Mouse (Mus musculus) stomach, embryonic 14.5 days (tissue): ENCODE data around the gene Ehmt2. TPM values are rescaled to one million over a fixed set of nuclear protein-coding genes. Genes with fewer than 3 reads are reported as not detected.

Experiments
- ATAC-seq: fragments of 200-750 bp; cut with Nextera tagmentation; 2 replicates; pipeline ENCODE4 v1.8.0; 2017; ENCODE audit warnings: low read depth, moderate TSS enrichment; ENCODE audit not compliant: insufficient number of reproducible peaks, insufficient read depth, low FRiP score
- H3K27ac ChIP-seq: fragments of 300-500 bp; sonication (generic); 2 replicates; pipeline ENCODE4 v1.5.1; 2014; ENCODE audit warnings: mild to moderate bottlenecking, low read length, moderate library complexity, mixed read lengths
- H3K27me3 ChIP-seq: fragments of 300-500 bp; sonication (generic); 2 replicates; pipeline ENCODE4 v1.6.1; 2014; ENCODE audit warnings: low read length, control low read depth, mixed read lengths; ENCODE audit not compliant: control insufficient read depth, insufficient read depth
- H3K36me3 ChIP-seq: fragments of 300-500 bp; sonication (generic); 2 replicates; pipeline ENCODE4 v1.6.1; 2014; ENCODE audit warnings: mild to moderate bottlenecking, control low read depth, low read length, moderate library complexity, mixed read lengths; ENCODE audit not compliant: control insufficient read depth, insufficient read depth
- H3K4me1 ChIP-seq: fragments of 300-500 bp; sonication (generic); 2 replicates; pipeline ENCODE4 v1.6.1; 2014; ENCODE audit warnings: low read length, control low read depth, mixed read lengths; ENCODE audit not compliant: control insufficient read depth, insufficient read depth
- H3K4me2 ChIP-seq: fragments of 300-500 bp; sonication (generic); replicated peaks from 2 replicates; pipeline ENCODE4 v1.6.1; 2014; ENCODE audit warnings: low read depth, low read length, control low read depth
- H3K4me3 ChIP-seq: fragments of 300-500 bp; sonication (generic); 2 replicates; pipeline ENCODE4 v1.5.1; 2014; ENCODE audit warnings: low read depth, low read length, control low read depth
- H3K9ac ChIP-seq: fragments of 300-500 bp; sonication (generic); replicated peaks from 2 replicates; pipeline ENCODE4 v1.6.1; 2014; ENCODE audit warnings: low read depth, mild to moderate bottlenecking, control low read depth, low read length, moderate library complexity, mixed read lengths
- H3K9me3 ChIP-seq: fragments of 300-500 bp; sonication (generic); 2 replicates; pipeline ENCODE4 v1.6.1; 2016; ENCODE audit warnings: low read depth, low read length, control low read depth; ENCODE audit not compliant: control insufficient read depth
- WGBS: fragments of 180-500 bp; shearing (Covaris S2); extraction: QIAGEN DNeasy Blood & Tissue Kit; methylation state at CpG from one replicate; pipeline ENCODE4 v1.1.7; 2014; 5-methylcytosine and 5-hydroxymethylcytosine counted together
- polyA plus RNA-seq: library from polyadenylated mRNA; unstranded; fragments of >200 nt; fragmentation: Nextera tagmentation; extraction: Ambion mirVana; gene quantifications from 2 replicates; pipeline ENCODE4 v1.2.1, GENCODE M21; 2014

Ehmt2 gene
- polyA plus RNA-seq, 1 experiment from 2014 or later, result 79.4 TPM

- ATAC-seq, result no peak
- 82% methylated on average over 6 of the region's 6 CpGs for WGBS
Observed at GRCm38 (mm10) chr17:34884704-34885103, 13.6 kb upstream of the Ehmt2 start.

GRCm38 (mm10) chr17:34885615-34886014, 12.7 kb upstream of the Ehmt2 start:
- no peak for ATAC-seq
- H3K27ac ChIP-seq, result no peak overlapping the region

More at GRCm38 (mm10) chr17:34884704-34885103, 13.6 kb upstream of the Ehmt2 start:
- Histone ChIP-seq H3K4me3 (no peak overlapping the region), H3K27me3 (no peaks in the 10 kb centered on the region), H3K4me2 (no peak overlapping the region), H3K4me1 (no peaks in the 10 kb centered on the region), H3K36me3 (no peaks in the 10 kb centered on the region), H3K27ac (no peak overlapping the region), H3K9ac (no peak overlapping the region), H3K9me3 (no peaks in the 10 kb centered on the region)

GRCm38 (mm10) chr17:34887942-34888341, 10.3 kb upstream of the Ehmt2 start:
- ATAC-seq, result no peak
- no peak overlapping the region for H3K27ac ChIP-seq
- H3K9me3 ChIP-seq, result no peaks in the 10 kb centered on the region
- H3K36me3 ChIP-seq, result no peaks in the 10 kb centered on the region
- H3K4me1 ChIP-seq, result no peaks in the 10 kb centered on the region
- no peak overlapping the region for H3K9ac ChIP-seq
- no peak overlapping the region for H3K4me3 ChIP-seq
- no peaks in the 10 kb centered on the region for H3K27me3 ChIP-seq
- 83% methylated on average over 5 of the region's 5 CpGs for WGBS
- H3K4me2 ChIP-seq, result no peak overlapping the region

More at GRCm38 (mm10) chr17:34885615-34886014, 12.7 kb upstream of the Ehmt2 start:
- no peak overlapping the region for H3K4me2 ChIP-seq
- H3K4me1 ChIP-seq, result no peaks in the 10 kb centered on the region
- H3K9ac ChIP-seq, result no peak overlapping the region
- no peak overlapping the region for H3K4me3 ChIP-seq
- no peaks in the 10 kb centered on the region for H3K9me3 ChIP-seq
- H3K27me3 ChIP-seq, result no peaks in the 10 kb centered on the region
- 78% methylated on average over 3 of the region's 3 CpGs for WGBS
- H3K36me3 ChIP-seq, result no peaks in the 10 kb centered on the region

- no peak overlapping the region for H3K27ac ChIP-seq
- no peaks in the 10 kb centered on the region for H3K36me3 ChIP-seq
- H3K4me2 ChIP-seq, result no peak overlapping the region
- H3K9me3 ChIP-seq, result no peaks in the 10 kb centered on the region
- H3K4me1 ChIP-seq, result peaks cover 7% of the 10 kb centered on the region
- no peak for ATAC-seq
- no peaks in the 10 kb centered on the region for H3K27me3 ChIP-seq
- H3K4me3 ChIP-seq, result no peak overlapping the region
- H3K9ac ChIP-seq, result no peak overlapping the region
- 83% methylated on average over 12 of the region's 12 CpGs for WGBS
Observed at GRCm38 (mm10) chr17:34890074-34890743, 8.1 kb upstream of the Ehmt2 start.

- no peak overlapping the region for H3K4me2 ChIP-seq
- H3K9ac ChIP-seq, result no peak overlapping the region
- H3K36me3 ChIP-seq, result no peaks in the 10 kb centered on the region; the same call in 1 of the 2 replicates
- 97% methylated on average over 2 of the region's 2 CpGs for WGBS
- no peak for ATAC-seq
- no peak overlapping the region for H3K27ac ChIP-seq
- no peaks in the 10 kb centered on the region for H3K9me3 ChIP-seq
- H3K4me3 ChIP-seq, result no peak overlapping the region
- no peaks in the 10 kb centered on the region for H3K27me3 ChIP-seq
- peaks cover 14% of the 10 kb centered on the region for H3K4me1 ChIP-seq
Observed at GRCm38 (mm10) chr17:34891377-34891776, 6.9 kb upstream of the Ehmt2 start.

GRCm38 (mm10) chr17:34893072-34893824, 5.0 kb upstream of the Ehmt2 start:
- no peaks in the 10 kb centered on the region; the same call in 1 of the 2 replicates for H3K36me3 ChIP-seq
- no peak overlapping the region for H3K9ac ChIP-seq
- no peak for ATAC-seq
- H3K4me1 ChIP-seq, result peaks cover 22% of the 10 kb centered on the region
- peak overlapping the region; percentile 84 for H3K4me2 ChIP-seq
- H3K4me3 ChIP-seq, result 0 out of 2 replicates have a peak overlapping the region, but pooled peaks have one; percentile 82
- 74% methylated on average over 12 of the region's 12 CpGs for WGBS
- no peaks in the 10 kb centered on the region for H3K27me3 ChIP-seq
- H3K27ac ChIP-seq, result peak overlapping the region; percentile 83
- H3K9me3 ChIP-seq, result no peaks in the 10 kb centered on the region

- H3K4me3 ChIP-seq, result peak overlapping the region; percentile 82
- H3K4me2 ChIP-seq, result peak overlapping the region; percentile 84
- WGBS, result 1% methylated on average over 37 of the region's 51 CpGs
- no peaks in the 10 kb centered on the region for H3K27me3 ChIP-seq
- H3K4me1 ChIP-seq, result peaks cover 22% of the 10 kb centered on the region
- peak overlapping the region; percentile 92 for H3K27ac ChIP-seq
- H3K36me3 ChIP-seq, result no peaks in the 10 kb centered on the region; the same call in 1 of the 2 replicates
- H3K9ac ChIP-seq, result peak overlapping the region; percentile 87
- peak; percentile 92 for ATAC-seq
- no peaks in the 10 kb centered on the region for H3K9me3 ChIP-seq
Observed at GRCm38 (mm10) chr17:34894074-34894597, 4.1 kb upstream of the Ehmt2 start.

GRCm38 (mm10) chr17:34894801-34895530, 3.3 kb upstream of the Ehmt2 start:
- H3K27me3 ChIP-seq, result no peaks in the 10 kb centered on the region

More at GRCm38 (mm10) chr17:34894801-34895530, 3.3 kb upstream of the Ehmt2 start:
- 7% methylated on average over 38 of the region's 51 CpGs for WGBS
- peak overlapping the region; percentile 92 for H3K27ac ChIP-seq
- peak overlapping the region; percentile 84 for H3K4me2 ChIP-seq
- H3K9ac ChIP-seq, result peak overlapping the region; percentile 87
- peak overlapping the region; percentile 82 for H3K4me3 ChIP-seq
- ATAC-seq, result peak; percentile 5; the same call in 1 of the 2 replicates
- H3K4me1 ChIP-seq, result peaks cover 22% of the 10 kb centered on the region
- no peaks in the 10 kb centered on the region for H3K9me3 ChIP-seq
- no peaks in the 10 kb centered on the region; the same call in 1 of the 2 replicates for H3K36me3 ChIP-seq
